Mouse (Mus musculus): ENCODE measurements around the gene Ston1.

DNA sequence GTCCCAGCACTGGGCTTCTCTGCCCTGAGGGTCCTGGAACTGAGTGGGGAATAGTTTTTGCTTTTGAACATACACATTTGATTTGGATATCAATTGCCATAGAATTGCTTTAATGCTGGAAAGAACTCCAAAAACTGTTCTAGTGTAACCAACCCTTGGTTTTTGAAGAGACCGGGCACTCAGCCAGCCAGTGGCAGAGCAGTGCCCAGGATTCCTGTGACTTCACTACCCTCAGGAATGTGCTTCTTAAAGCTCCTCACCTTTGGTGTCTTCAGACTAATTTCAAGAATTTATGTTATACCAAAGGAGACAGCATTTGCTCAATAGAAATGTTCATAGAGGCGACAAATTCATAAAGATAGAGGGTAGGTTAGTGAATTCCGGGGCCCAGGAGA, 33.1 kb downstream of the Ston1 start:
- TF ChIP-seq CTCF (IDR thresholded peaks at IDR 0.05; ENCODE audit: borderline replicate concordance, control insufficient read depth, extremely low read depth, insufficient read depth, low read length, poor library complexity), result no peak
- TF ChIP-seq POLR2A (IDR thresholded peaks at IDR 0.05; ENCODE audit: control insufficient read depth, extremely low read depth, insufficient read depth, low read length, poor library complexity), result no peak
